In genomic region chr8:120550937-120551676, GRCm38 (mm10) we compare ENCODE assay signal across 10 mouse cellular contexts. TPM values are rescaled to one million over a fixed set of nuclear protein-coding genes. Genes with fewer than 3 reads are reported as not detected.
A peak's percentile ranks its signal among the peaks of the same experiment; 100 is the strongest.
DNase-seq lines count a peak whose midpoint lies in the region; ATAC-seq lines count a peak whose summit lies in the region.
"Had no signal": no experiment of that assay in that cellular context is flagged by ENCODE, and none has a peak within 500 bp of the region (broad histone marks: within the 10 kb centered on the region; RNA-seq: fewer than 3 reads in every experiment).

No protein-coding gene starts in this region.

- 45% methylated on average over 11 of the region's 11 CpGs for WGBS in forebrain, embryonic 15.5 days
- whole genome bisulfite sequencing in midbrain, embryonic 10.5 days, result 84% methylated on average over 11 of the region's 11 CpGs

- no peaks in the 10 kb centered on the region for H3K9me3 ChIP-seq in forebrain, embryonic 15.5 days
- H3K9me3 ChIP-seq in midbrain, embryonic 10.5 days (replicated peaks), result no peaks in the 10 kb centered on the region
- H3K9me3 ChIP-seq: embryonic facial prominence, embryonic 15.5 days had no signal

- H3K9ac ChIP-seq in forebrain, embryonic 15.5 days (replicated peaks), result peak overlapping the region; percentile 8
- H3K9ac ChIP-seq: embryonic facial prominence, embryonic 15.5 days had no signal

- no peaks in the 10 kb centered on the region for H3K27me3 ChIP-seq in forebrain, embryonic 15.5 days
- peaks cover 32% of the 10 kb centered on the region; the same call in 1 of the 2 replicates for H3K27me3 ChIP-seq in midbrain, embryonic 10.5 days (ENCODE audit: low read depth, poor library complexity, severe bottlenecking)
- H3K27me3 ChIP-seq: embryonic facial prominence, embryonic 15.5 days had no signal

- peak; percentile 46; the same call in 1 of the 2 replicates for ATAC-seq in forebrain, embryonic 15.5 days (replicated peaks)
- no peak for ATAC-seq in inflammation-experienced regulatory T-cells, adult 6 months

- H3K4me3 ChIP-seq in forebrain, embryonic 15.5 days, result no peak overlapping the region; the same call in 1 of the 2 replicates
- no peak overlapping the region for H3K4me3 ChIP-seq in midbrain, embryonic 10.5 days
- H3K4me3 ChIP-seq: embryonic facial prominence, embryonic 15.5 days had no signal

- H3K4me1 ChIP-seq in forebrain, embryonic 15.5 days, result peaks cover 98% of the 10 kb centered on the region
- peaks cover 100% of the 10 kb centered on the region for H3K4me1 ChIP-seq in midbrain, embryonic 10.5 days

- no peaks in the 10 kb centered on the region for H3K36me3 ChIP-seq in forebrain, embryonic 15.5 days
- H3K36me3 ChIP-seq in midbrain, embryonic 10.5 days, result peaks cover 33% of the 10 kb centered on the region

- peak overlapping the region; percentile 46 for H3K4me2 ChIP-seq in forebrain, embryonic 15.5 days (replicated peaks)
- H3K4me2 ChIP-seq: embryonic facial prominence, embryonic 15.5 days had no signal

- peak; percentile 55 to 60 for DNase-seq in heart, adult 18-20 months
- DNase-seq in heart, adult 11 months, result no peak
- peak; percentile 92 for DNase-seq in brain, adult 2 months (ENCODE audit: low read depth, low spot score)
- no peak for DNase-seq in midbrain, embryonic 10.5 days (ENCODE audit: low spot score)
- no peak for DNase-seq in kidney, adult 18-20 months
- no peak for DNase-seq in adrenal gland, adult 2 months
- DNase-seq: kidney, adult 9 months had no signal

- H3K27ac ChIP-seq in forebrain, embryonic 15.5 days (replicated peaks), result peak overlapping the region; percentile 91
- H3K27ac ChIP-seq in midbrain, embryonic 10.5 days (replicated peaks), result peak overlapping the region; percentile 83

RNA-seq across cellular contexts. Expression of gene Gins2, which starts 38.0 kb away (rescaled TPM):
- 1 to 10 TPM in 1 of 2 experiments, under 1 TPM in 1; 0.98 to 1.8 TPM for total RNA-seq in heart, adult 18-20 months (2021)
- 27.1 and 34.2 TPM in 2 replicates for polyA plus RNA-seq in forebrain, embryonic 15.5 days (2015; fragmentation: Nextera tagmentation; extraction: Ambion mirVana)
- 162 and 192 TPM in 2 replicates for polyA plus RNA-seq in midbrain, embryonic 10.5 days (2016; fragmentation: Nextera tagmentation; extraction: Ambion mirVana)
- polyA plus RNA-seq in inflammation-experienced regulatory T-cells, adult 6 months (2017; shearing (Covaris generic)), result 10 to 100 TPM in 2 of 3 experiments, 1 to 10 TPM in 1; 9.6 to 54.3 (median 13.6) TPM
- total RNA-seq in adrenal gland, adult 2 months (2021), result 1 to 10 TPM; 3.8 to 5.7 TPM
- polyA plus RNA-seq in adrenal gland, adult 2 months (2012; rRNA removed), result 7.8 and 8.7 TPM in 2 replicates

Comparison
In these comparisons a context has a peak if more than half of its experiments do, and no peak if none do; other contexts are left out.
1. DNase-seq: peak in heart, adult 18-20 months (2 of 2) and brain, adult 2 months (single experiment); none in heart, adult 11 months (single experiment), midbrain, embryonic 10.5 days (single experiment), kidney, adult 18-20 months (single experiment) and adrenal gland, adult 2 months (single experiment).